Mouse (Mus musculus) kidney, postnatal 0 days (tissue): ENCODE measurements around the gene Nckap5. TPM values are rescaled to one million over a fixed set of nuclear protein-coding genes. Genes with fewer than 3 reads are reported as not detected.
A peak's percentile ranks its signal among the peaks of the same experiment; 100 is the strongest.

Experiments used
- ATAC-seq: fragments of 200-750 bp; cut with Nextera tagmentation; replicated peaks from 2 replicates; pipeline ENCODE4 v1.8.0; 2017; ENCODE audit warnings: low read depth, moderate number of reproducible peaks, moderate TSS enrichment, moderate library complexity; ENCODE audit not compliant: low FRiP score
- DNase-seq: peaks from one replicate; pipeline ENCODE4 v3.0.0-alpha.2; 2016; ENCODE audit warnings: low spot score
- H3K27ac ChIP-seq: fragments of 300-500 bp; sonication (generic); 2 replicates; pipeline ENCODE4 v1.5.1; 2014; ENCODE audit warnings: mild to moderate bottlenecking
- H3K27me3 ChIP-seq: fragments of 300-500 bp; sonication (generic); 2 replicates; pipeline ENCODE4 v1.6.1; 2014; ENCODE audit warnings: low read length, mixed read lengths; ENCODE audit not compliant: insufficient read depth
- H3K36me3 ChIP-seq: fragments of 300-500 bp; sonication (generic); 2 replicates; pipeline ENCODE4 v1.6.1; 2014; ENCODE audit warnings: low read length, mixed read lengths; ENCODE audit not compliant: insufficient read depth
- H3K4me1 ChIP-seq: fragments of 300-500 bp; sonication (generic); replicated peaks from 2 replicates; pipeline ENCODE4 v1.6.1; 2014; ENCODE audit warnings: antibody characterized with exemption, low read length, mixed read lengths; ENCODE audit not compliant: insufficient read depth
- H3K4me2 ChIP-seq: fragments of 300-500 bp; sonication (generic); 2 replicates; pipeline ENCODE4 v1.6.1; 2014; ENCODE audit warnings: mild to moderate bottlenecking, low read length, moderate library complexity, mixed read lengths
- H3K4me3 ChIP-seq: fragments of 300-500 bp; sonication (generic); replicated peaks from 2 replicates; pipeline ENCODE4 v1.5.1; 2014; ENCODE audit warnings: low read depth, low read length
- H3K9ac ChIP-seq: fragments of 300-500 bp; sonication (generic); 2 replicates; pipeline ENCODE4 v1.6.1; 2014; ENCODE audit warnings: low read depth, low read length
- H3K9me3 ChIP-seq: fragments of 300-500 bp; sonication (generic); replicated peaks from 2 replicates; pipeline ENCODE4 v1.6.1; 2016; ENCODE audit warnings: low read length, inconsistent platforms, mixed read lengths
- CTCF ChIP-seq: IDR thresholded peaks from 2 replicates; pipeline ENCODE4 v1.5.1; 2016; ENCODE audit warnings: antibody characterized with exemption, low read depth, mild to moderate bottlenecking, moderate library complexity
- WGBS: fragments of 180-500 bp; shearing (Covaris S2); extraction: QIAGEN DNeasy Blood & Tissue Kit; methylation state at CpG from one replicate; pipeline ENCODE4 v1.1.7; 2014; 5-methylcytosine and 5-hydroxymethylcytosine counted together
- polyA plus RNA-seq: library from polyadenylated mRNA; unstranded; fragments of >200 nt; fragmentation: Nextera tagmentation; extraction: Ambion mirVana; gene quantifications from 2 replicates; pipeline ENCODE4 v1.2.1, GENCODE M21; 2015

The Nckap5 gene
- polyA plus RNA-seq, 1 experiment from 2014 or later = 4.0 TPM

- Histone ChIP-seq H3K4me2 (no peak overlapping the region), H3K36me3 (no peaks in the 10 kb centered on the region), H3K4me1 (no peaks in the 10 kb centered on the region), H3K27ac (no peak overlapping the region), H3K9ac (no peak overlapping the region), H3K27me3 (no peaks in the 10 kb centered on the region), H3K4me3 (no peak overlapping the region), H3K9me3 (no peaks in the 10 kb centered on the region)
- DNase-seq (no peak), ATAC-seq (no peak)
- WGBS = 63% methylated on average over 5 of the region's 5 CpGs
- no peak for TF ChIP-seq CTCF
Observed at GRCm38 (mm10) chr1:126650806-126651205, 179.8 kb downstream of the Nckap5 start.

- H3K4me2 ChIP-seq = no peak overlapping the region
- H3K36me3 ChIP-seq = no peaks in the 10 kb centered on the region
- DNase-seq = no peak
- 77% methylated on average over 5 of the region's 5 CpGs for WGBS
- no peaks in the 10 kb centered on the region for H3K4me1 ChIP-seq
- no peak overlapping the region for H3K4me3 ChIP-seq
- no peaks in the 10 kb centered on the region for H3K27me3 ChIP-seq
- no peak overlapping the region for H3K9ac ChIP-seq
- TF ChIP-seq CTCF = no peak
- no peak for ATAC-seq
- no peak overlapping the region for H3K27ac ChIP-seq
- H3K9me3 ChIP-seq = no peaks in the 10 kb centered on the region
Observed at GRCm38 (mm10) chr1:126642751-126643150, 187.8 kb downstream of the Nckap5 start.

GRCm38 (mm10) chr1:126639463-126639862 is 191.1 kb downstream of the Nckap5 start:
- H3K4me3 ChIP-seq = no peak overlapping the region
- ATAC-seq (no peak), DNase-seq (no peak)
- H3K9me3 ChIP-seq = no peaks in the 10 kb centered on the region
- TF ChIP-seq CTCF = no peak
- H3K27ac ChIP-seq = no peak overlapping the region
- H3K4me2 ChIP-seq = no peak overlapping the region
- 86% methylated on average over 2 of the region's 2 CpGs for WGBS
- H3K27me3 ChIP-seq = no peaks in the 10 kb centered on the region
- no peak overlapping the region for H3K9ac ChIP-seq
- no peaks in the 10 kb centered on the region for H3K4me1 ChIP-seq
- H3K36me3 ChIP-seq = no peaks in the 10 kb centered on the region

GRCm38 (mm10) chr1:126637515-126637914 is 193.1 kb downstream of the Nckap5 start:
- H3K9me3 ChIP-seq = no peaks in the 10 kb centered on the region
- no peak overlapping the region for H3K4me3 ChIP-seq
- DNase-seq (no peak), ATAC-seq (no peak)
- no peak overlapping the region for H3K9ac ChIP-seq
- no peak for TF ChIP-seq CTCF
- no peak overlapping the region for H3K4me2 ChIP-seq
- H3K4me1 ChIP-seq = no peaks in the 10 kb centered on the region
- no peak overlapping the region for H3K27ac ChIP-seq
- WGBS = 100% methylated on average over 1 of the region's 1 CpGs
- no peaks in the 10 kb centered on the region for H3K27me3 ChIP-seq
- no peaks in the 10 kb centered on the region for H3K36me3 ChIP-seq

- ATAC-seq (no peak), DNase-seq (no peak)
- 82% methylated on average over 2 of the region's 3 CpGs for WGBS
- Histone ChIP-seq H3K9me3 (no peaks in the 10 kb centered on the region), H3K27ac (no peak overlapping the region), H3K36me3 (no peaks in the 10 kb centered on the region), H3K4me2 (no peak overlapping the region), H3K9ac (no peak overlapping the region), H3K4me3 (no peak overlapping the region), H3K27me3 (no peaks in the 10 kb centered on the region), H3K4me1 (no peaks in the 10 kb centered on the region)
- TF ChIP-seq CTCF = no peak
Observed at GRCm38 (mm10) chr1:126626206-126626605, 204.4 kb downstream of the Nckap5 start.

- no peaks in the 10 kb centered on the region for H3K36me3 ChIP-seq
- no peak for TF ChIP-seq CTCF
- ATAC-seq (no peak), DNase-seq (no peak)
- no peak overlapping the region for H3K9ac ChIP-seq
- no peak overlapping the region for H3K4me3 ChIP-seq
- no peak overlapping the region for H3K4me2 ChIP-seq
- no peaks in the 10 kb centered on the region for H3K27me3 ChIP-seq
- H3K27ac ChIP-seq = no peak overlapping the region
- H3K9me3 ChIP-seq = no peaks in the 10 kb centered on the region
- H3K4me1 ChIP-seq = no peaks in the 10 kb centered on the region
- WGBS = 41% methylated on average over 4 of the region's 4 CpGs
Observed at GRCm38 (mm10) chr1:126622036-126622435, 208.6 kb downstream of the Nckap5 start.

- ATAC-seq = no peak
- Histone ChIP-seq H3K4me2 (no peak overlapping the region), H3K27ac (no peak overlapping the region)
Observed at GRCm38 (mm10) chr1:126617464-126618041, 213.0 kb downstream of the Nckap5 start.

More at GRCm38 (mm10) chr1:126617464-126618041, 213.0 kb downstream of the Nckap5 start:
- H3K9me3 ChIP-seq = no peaks in the 10 kb centered on the region
- no peak overlapping the region for H3K9ac ChIP-seq
- TF ChIP-seq CTCF = no peak
- no peak overlapping the region for H3K4me3 ChIP-seq
- H3K36me3 ChIP-seq = no peaks in the 10 kb centered on the region
- DNase-seq = peak; percentile 18
- WGBS = 49% methylated on average over 9 of the region's 9 CpGs
- H3K27me3 ChIP-seq = no peaks in the 10 kb centered on the region
- H3K4me1 ChIP-seq = no peaks in the 10 kb centered on the region
